Mouse (Mus musculus): Measurements from ENCODE around the gene Fermt2. TPM values are rescaled to one million over a fixed set of nuclear protein-coding genes. Genes with fewer than 3 reads are reported as not detected.
"Not testable (repeated sequence)": the region's sequence is repeated elsewhere in the genome, so short reads cannot be mapped to it uniquely, and the experiment has no call there.

Gene Fermt2
- total RNA-seq, 2 experiments from 2014 or later: 272 to 292 TPM

GRCm38 (mm10) chr14:45528861-45529260 is 1.1 kb downstream of the Fermt2 start:
- intact Hi-C loops (cut with DNase I): loop anchor here (1.0 to 5.0 kb wide), 4 partner anchors 25 to 66 kb away; no protein-coding TSS in a partner anchor
- peak in 1 of 2 experiments; percentile 49 for DNase-seq

- DNase-seq: no peak
- intact Hi-C loops (cut with DNase I): no loop called here
Measured at GRCm38 (mm10) chr14:45515771-45516170, 14.1 kb downstream of the Fermt2 start.

DNA sequence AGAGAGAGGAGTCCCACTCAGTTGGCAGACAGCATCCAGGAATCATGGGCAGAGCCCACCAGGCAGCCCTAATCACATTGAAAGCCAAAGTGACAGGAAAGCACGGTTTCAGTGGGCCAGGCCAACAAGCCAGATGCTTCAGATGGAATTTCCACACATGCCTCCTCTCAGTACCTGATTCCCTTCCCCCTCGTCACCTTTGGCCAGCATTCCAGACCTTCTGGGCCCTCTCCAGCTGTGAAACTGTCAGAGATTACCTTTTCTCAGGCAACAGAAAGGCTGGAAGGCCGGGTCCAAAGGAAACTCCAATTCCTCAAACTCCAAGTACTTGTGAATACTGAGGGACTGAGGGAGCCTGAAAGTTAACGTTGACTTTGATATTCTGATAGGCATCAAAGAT is 19.1 kb downstream of the Fermt2 start:
- DNase-seq: peak; percentile 56 to 59
- intact Hi-C loops (cut with DNase I): no loop called here

DNA sequence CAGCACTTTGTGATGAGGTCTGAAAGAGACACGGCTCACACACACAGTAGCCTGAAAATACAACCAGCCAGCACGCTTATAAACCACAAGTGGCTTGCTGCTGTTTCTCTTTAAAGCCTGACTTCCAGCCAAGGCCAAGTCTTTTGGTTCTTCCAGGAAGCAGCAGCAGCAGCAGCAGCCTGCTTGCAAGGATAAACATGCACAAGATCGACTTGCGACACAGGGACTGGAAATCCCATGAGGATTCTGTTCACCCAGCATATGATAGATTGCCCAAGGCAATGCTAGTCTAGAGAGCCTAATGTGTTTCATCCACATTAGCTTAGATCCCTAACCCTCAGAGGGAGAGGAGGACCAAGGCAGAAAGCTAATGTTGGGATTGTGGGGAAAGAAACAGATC is 22.0 kb downstream of the Fermt2 start:
- DNase-seq: peak in 1 of 2 experiments; percentile 53
- intact Hi-C loops (cut with DNase I): no loop called here

GRCm38 (mm10) chr14:45507447-45507846 is 22.5 kb downstream of the Fermt2 start:
- intact Hi-C loops (cut with DNase I): no loop called here
- DNase-seq: no peak

DNA sequence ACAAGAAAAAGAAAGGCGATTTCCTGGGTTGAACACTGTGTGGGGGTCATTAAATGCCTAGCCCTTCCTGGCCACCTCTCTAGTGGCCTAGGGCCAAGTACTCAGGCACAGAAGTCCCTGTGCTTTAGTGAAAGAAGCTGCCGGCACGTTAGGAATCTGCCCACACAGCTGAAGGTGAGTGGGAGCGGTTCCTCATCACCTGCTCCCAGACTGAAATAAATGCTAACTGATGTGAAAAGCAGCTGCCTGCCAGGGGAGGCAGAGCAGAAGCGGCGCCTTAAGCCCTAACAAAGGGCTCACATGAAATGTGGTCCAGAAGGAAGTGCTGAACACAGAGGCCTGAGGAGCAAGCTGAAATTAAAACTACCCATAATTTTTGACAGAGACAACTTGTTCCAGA is 22.9 kb downstream of the Fermt2 start:
- DNase-seq: peak; percentile 49 to 51
- intact Hi-C loops (cut with DNase I): no loop called here

DNA sequence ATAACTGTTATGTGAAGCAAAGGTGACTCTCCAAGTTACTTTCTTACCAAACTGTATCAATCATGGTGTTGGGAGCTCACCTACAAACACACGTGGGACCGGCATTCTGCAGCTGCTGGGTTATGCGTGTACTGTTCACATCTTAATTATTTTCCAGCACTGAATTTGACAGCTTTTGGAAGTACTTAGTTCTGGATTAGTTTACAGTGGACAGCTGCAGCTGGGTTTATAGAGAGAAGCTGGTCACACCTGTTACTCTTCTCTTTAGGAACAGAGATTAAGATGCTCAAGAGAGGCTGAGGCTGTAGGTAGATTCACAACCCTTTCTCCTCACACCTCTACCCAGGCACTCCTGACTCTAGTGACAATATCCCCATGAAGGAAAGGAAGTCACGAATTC is 23.8 kb downstream of the Fermt2 start:
- intact Hi-C loops (cut with DNase I): no loop called here

DNA sequence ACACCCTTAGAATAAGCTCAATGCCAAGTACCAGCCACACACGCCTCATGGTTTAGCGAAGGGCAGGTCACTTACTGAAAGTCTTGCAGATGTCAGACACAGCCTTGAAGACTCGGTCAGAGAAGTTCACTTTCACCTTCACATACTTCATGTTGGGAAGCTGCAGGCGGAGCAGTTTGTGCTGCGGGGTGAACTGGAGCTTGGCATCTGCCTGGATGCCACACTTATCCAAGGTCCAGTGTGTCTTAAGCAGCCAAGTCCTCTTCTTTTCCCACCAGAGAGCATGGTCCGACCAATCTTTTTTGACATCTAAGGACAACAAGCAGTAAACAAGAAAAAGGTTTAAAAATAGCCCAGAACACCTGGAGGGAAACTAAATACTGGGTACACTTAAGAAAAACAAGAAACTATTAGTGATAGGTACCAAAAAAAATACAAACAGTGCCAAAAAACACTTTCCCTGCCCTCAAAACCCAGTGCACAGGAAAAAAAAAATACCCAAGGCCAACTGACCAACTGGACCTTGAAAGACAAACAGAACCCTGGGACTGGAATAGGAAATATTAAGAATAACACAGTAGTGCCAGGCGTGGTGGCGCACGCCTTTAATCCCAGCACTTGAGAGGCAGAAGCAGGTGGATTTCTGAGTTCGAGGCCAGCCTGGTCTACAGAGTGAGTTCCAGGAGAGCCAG is 25.4 kb downstream of the Fermt2 start:
- intact Hi-C loops (cut with DNase I): loop anchor here (1.0 kb wide), 1 partner anchor 25 kb away; no protein-coding TSS in a partner anchor
- DNase-seq: no peak

More for the DNA sequence above, 23.8 kb downstream of the Fermt2 start:
- DNase-seq: no peak

DNA sequence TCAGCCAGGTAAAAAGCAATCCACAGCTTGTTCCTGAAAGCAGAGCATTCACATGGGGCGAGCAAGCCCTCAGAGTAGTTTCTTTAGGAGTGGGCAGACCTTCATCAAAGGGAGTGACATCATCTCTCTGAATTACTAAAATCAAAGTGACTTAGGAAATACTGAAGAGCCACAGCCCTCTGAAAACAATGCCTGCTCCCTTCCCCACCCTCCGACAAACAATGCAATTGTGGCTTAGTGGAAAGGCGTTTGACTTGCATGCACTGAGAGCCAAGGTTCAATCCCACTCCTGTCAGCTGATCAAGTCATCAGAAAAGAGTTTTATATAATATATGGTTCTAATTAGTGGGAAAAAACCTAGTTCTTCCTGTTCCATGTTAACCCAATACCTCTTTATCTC is 26.0 kb downstream of the Fermt2 start:
- DNase-seq: no peak
- intact Hi-C loops (cut with DNase I): loop anchor here (1.0 kb wide), 1 partner anchor 25 kb away; no protein-coding TSS in a partner anchor

DNA sequence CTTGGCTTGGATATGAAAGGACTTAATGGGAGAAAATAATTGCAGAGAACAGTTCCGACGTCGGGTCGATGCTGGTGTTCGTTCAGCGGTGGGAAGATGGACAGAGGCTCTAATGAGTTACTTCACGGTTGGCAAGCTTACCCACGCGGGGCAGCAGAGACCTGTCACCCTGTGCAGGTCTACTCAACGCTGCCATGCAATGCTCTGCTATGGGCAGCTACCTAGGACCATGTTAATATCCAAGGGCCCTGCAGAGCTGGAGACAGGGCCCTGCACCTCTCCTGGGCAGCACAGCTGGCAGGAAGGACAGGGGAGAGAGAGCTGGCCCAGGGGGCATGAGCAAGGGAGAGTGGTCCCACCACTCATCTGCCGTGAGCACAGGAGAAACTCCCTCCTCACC is 29.9 kb downstream of the Fermt2 start:
- no peak for DNase-seq
- intact Hi-C loops (cut with DNase I): no loop called here

- intact Hi-C loops (cut with DNase I): no loop called here
- DNase-seq: no peak
Measured at GRCm38 (mm10) chr14:45497116-45497515, 32.8 kb downstream of the Fermt2 start.

DNA sequence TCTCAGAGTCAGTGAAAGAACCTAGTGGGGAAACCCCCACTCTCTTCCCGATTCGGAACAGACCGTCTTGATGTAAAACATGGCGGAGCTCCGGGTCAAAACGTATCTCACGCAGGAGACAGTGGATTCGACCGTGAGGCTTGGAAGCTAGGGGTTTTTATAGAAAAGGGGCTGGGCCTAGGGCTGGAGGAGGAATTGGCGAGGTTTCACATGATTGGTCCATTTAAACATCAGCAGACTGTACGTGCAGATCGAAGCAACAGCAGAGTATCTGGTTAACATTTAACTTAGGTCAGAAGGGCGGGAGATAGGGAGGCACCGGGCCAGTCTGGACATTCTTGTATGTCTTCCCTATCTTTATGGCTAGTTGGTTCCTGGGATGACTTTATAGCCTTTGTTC is 34.1 kb downstream of the Fermt2 start:
- DNase-seq; intact Hi-C loops (cut with DNase I): not testable (repeated sequence)

- intact Hi-C loops (cut with DNase I): loop anchor here (5.0 kb wide), 1 partner anchor 33 kb away; no protein-coding TSS in a partner anchor
- DNase-seq: no peak
Measured at GRCm38 (mm10) chr14:45493891-45494290, 36.0 kb downstream of the Fermt2 start.

DNA sequence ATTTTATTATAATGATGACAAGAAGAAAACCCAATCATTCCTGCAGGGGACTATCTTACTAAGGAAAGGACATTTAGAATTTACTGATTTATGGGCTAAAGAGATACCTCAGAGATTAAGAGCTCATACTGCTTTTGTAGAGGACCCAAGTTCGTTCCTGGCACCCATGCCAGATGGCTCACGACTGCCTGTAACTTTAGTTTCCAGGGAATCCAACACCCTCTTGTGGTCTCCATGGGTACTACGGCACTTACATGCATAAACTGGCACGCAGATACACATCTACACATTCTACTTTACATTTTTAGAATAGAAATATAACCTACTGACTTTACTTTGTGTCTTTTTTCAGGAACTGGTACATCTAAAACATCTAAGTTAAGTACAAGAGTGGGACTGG is 37.2 kb downstream of the Fermt2 start:
- DNase-seq: no peak
- intact Hi-C loops (cut with DNase I): loop anchor here (5.0 kb wide), 1 partner anchor 35 kb away; no protein-coding TSS in a partner anchor

- intact Hi-C loops (cut with DNase I): loop anchor here (5.0 kb wide), 1 partner anchor 35 kb away; no protein-coding TSS in a partner anchor
- DNase-seq: no peak
Measured at GRCm38 (mm10) chr14:45492038-45492437, 37.9 kb downstream of the Fermt2 start.

GRCm38 (mm10) chr14:45487201-45487600 is 42.7 kb downstream of the Fermt2 start:
- intact Hi-C loops (cut with DNase I); DNase-seq: not testable (repeated sequence)

- intact Hi-C loops (cut with DNase I); DNase-seq: not testable (repeated sequence)
Measured at GRCm38 (mm10) chr14:45483361-45483760, 46.6 kb downstream of the Fermt2 start.

- intact Hi-C loops (cut with DNase I): loop anchor here (2.0 to 5.0 kb wide), 2 partner anchors 16 to 48 kb away; no protein-coding TSS in a partner anchor
Measured at GRCm38 (mm10) chr14:45478977-45479806, 50.7 kb downstream of the Fermt2 start.

GRCm38 (mm10) chr14:45478515-45478914 is 51.4 kb downstream of the Fermt2 start:
- intact Hi-C loops (cut with DNase I): loop anchor here (2.0 to 5.0 kb wide), 2 partner anchors 16 to 49 kb away; no protein-coding TSS in a partner anchor
- no peak for DNase-seq

More at GRCm38 (mm10) chr14:45478977-45479806, 50.7 kb downstream of the Fermt2 start:
- DNase-seq: no peak

GRCm38 (mm10) chr14:45477651-45478050 is 52.3 kb downstream of the Fermt2 start:
- DNase-seq: peak; percentile 34 to 41
- intact Hi-C loops (cut with DNase I): loop anchor here (2.0 to 5.0 kb wide), 2 partner anchors 15 to 50 kb away; no protein-coding TSS in a partner anchor

DNA sequence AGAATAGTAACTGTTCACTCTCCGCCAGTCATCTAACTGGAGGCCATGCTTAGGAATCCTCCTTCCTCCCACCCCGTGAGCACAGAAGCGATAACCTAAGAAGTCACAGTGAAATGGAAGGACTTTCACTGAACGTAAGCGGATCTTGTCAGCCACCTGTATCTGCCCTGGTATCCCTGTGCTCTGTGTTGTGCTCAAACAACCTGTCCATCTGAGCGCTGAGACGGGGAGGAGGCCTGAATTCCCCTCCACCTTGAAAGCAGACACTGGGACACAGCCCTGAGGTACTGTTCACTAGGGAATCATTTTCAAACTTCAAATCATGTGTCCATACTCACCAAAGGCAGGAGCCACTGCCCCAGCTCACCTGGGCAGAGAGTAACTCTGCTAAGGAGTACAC is 52.9 kb downstream of the Fermt2 start:
- no peak for DNase-seq
- intact Hi-C loops (cut with DNase I): loop anchor here (5.0 kb wide), 1 partner anchor 50 kb away; no protein-coding TSS in a partner anchor
